Mouse (Mus musculus) erythroblast, embryonic 14.5 days (primary cell): ENCODE measurements around the gene Ppia.

Experiments used
- GATA1 ChIP-seq: IDR thresholded peaks from 2 replicates; pipeline ENCODE4 v1.6.1; 2012; ENCODE audit warnings: low read length, inconsistent platforms, mixed read lengths
- TAL1 ChIP-seq: IDR thresholded peaks from 3 replicates; pipeline ENCODE4 v1.6.1; 2012; ENCODE audit warnings: low read length, inconsistent platforms, mixed read lengths

- TF ChIP-seq GATA1 (no peak), TAL1 (no peak)
These were observed 42.5 kb upstream of the Ppia start for GRCm38 (mm10) chr11:6372784-6373183.
